Mouse (Mus musculus): ENCODE data around the gene Katnal1.

- TF ChIP-seq GATA1 (IDR thresholded peaks at IDR 0.05; ENCODE audit: borderline replicate concordance, low read length) (no peak), FLI1 (IDR thresholded peaks at IDR 0.05; ENCODE audit: low read length) (no peak)
These were observed 5.3 kb upstream of the Katnal1 start for GRCm38 (mm10) chr5:148934457-148934856.
